Mouse (Mus musculus) liver, postnatal 0 days (tissue): ENCODE measurements at regions not wholly inside any gene's neighbourhood (a gene's known extent, or its start where the extent isn't known, plus 50 kb on each side); places are given as distances from the start of the nearest gene placed in this dataset.
"Not testable (repeated sequence)": the region's sequence is repeated elsewhere in the genome, so short reads cannot be mapped to it uniquely, and the experiment has no call there.

Experiments
- CTCF ChIP-seq: sonication (generic); IDR thresholded peaks from 2 replicates; pipeline ENCODE4 v1.5.1; 2016; ENCODE audit warnings: antibody characterized with exemption, low read depth
- EP300 ChIP-seq: IDR thresholded peaks from 2 replicates; pipeline ENCODE4 v1.6.1; 2016; ENCODE audit warnings: antibody characterized with exemption, low read depth, mild to moderate bottlenecking

GRCm38 (mm10) chr8:5003359-5003758 lies 101.8 kb downstream of the Slc10a2 start:
- TF ChIP-seq CTCF, EP300: not testable (repeated sequence)
